Mouse (Mus musculus) heart, postnatal 10 days (tissue): ENCODE measurements around the gene Olfr802. TPM values are rescaled to one million over a fixed set of nuclear protein-coding genes. Genes with fewer than 3 reads are reported as not detected.

ENCODE experiments used
- DNase-seq, 2 experiments: peaks; one replicate each; pipeline ENCODE4 v3.0.0; 2021
- intact Hi-C: fragments of 180-260 bp; cut with DNase I; formaldehyde crosslinking; loops from one replicate; pipeline ENCODE4 v1.15.1; 2025
- microRNA-seq, 2 experiments: library from miRNA; unstranded; fragments of <30 nt; microRNA quantifications; one replicate each; pipeline ENCODE4 v1.2.0; 2022
- total RNA-seq, 2 experiments: library from RNA; stranded (reverse); gene quantifications; 2 replicates each; pipeline ENCODE4 v1.2.3; 2021

The Olfr802 gene
- not detected for total RNA-seq

- intact Hi-C loops: no loop called here
- DNase-seq: no peak
Measured at GRCm38 (mm10) chr10:129688069-129688468, at the start of gene Olfr802. Gene Olfr802 (minus strand): TSS chr10:129688169.

- intact Hi-C loops: no loop called here
- no peak for DNase-seq
Measured at GRCm38 (mm10) chr10:129729275-129729674, 41.3 kb upstream of the Olfr802 start, which contains the start of gene Olfr805. Gene Olfr805 (minus strand): TSS chr10:129729375.

- intact Hi-C loops: no loop called here
- DNase-seq: no peak
Measured at GRCm38 (mm10) chr10:129702910-129703309, 14.9 kb upstream of the Olfr802 start, which contains the start of gene Olfr804. Gene Olfr804 (plus strand): TSS chr10:129703210.

- intact Hi-C loops: no loop called here
- no peak for DNase-seq
Measured at GRCm38 (mm10) chr10:129694186-129694585, 6.2 kb upstream of the Olfr802 start, which contains the start of gene Olfr803. Gene Olfr803 (minus strand): TSS chr10:129694286.

- no peak for DNase-seq
- intact Hi-C loops: no loop called here
Measured at GRCm38 (mm10) chr10:129673765-129674164, 14.2 kb downstream of the Olfr802 start, which contains the start of gene Olfr801. Gene Olfr801 (minus strand): TSS chr10:129673865.

GRCm38 (mm10) chr10:129657394-129657793, 30.6 kb downstream of the Olfr802 start, which contains the start of gene Olfr800:
Gene Olfr800 (plus strand): TSS chr10:129657694.
- intact Hi-C loops: no loop called here
- DNase-seq: no peak

- intact Hi-C loops: no loop called here
Measured at GRCm38 (mm10) chr10:129651763-129652162, 36.2 kb downstream of the Olfr802 start.

GRCm38 (mm10) chr10:129637184-129637583, 50.8 kb downstream of the Olfr802 start, which contains the start of gene Olfr799:
Gene Olfr799 (plus strand): TSS chr10:129637484.
- intact Hi-C loops: no loop called here
- DNase-seq: no peak

More at GRCm38 (mm10) chr10:129651763-129652162, 36.2 kb downstream of the Olfr802 start:
- DNase-seq: no peak

- DNase-seq: no peak
Measured at GRCm38 (mm10) chr10:129627834-129628233, 60.1 kb downstream of the Olfr802 start, which contains the start of gene Olfr798. Gene Olfr798 (minus strand): TSS chr10:129627934.

More at GRCm38 (mm10) chr10:129627834-129628233, 60.1 kb downstream of the Olfr802 start, which contains the start of gene Olfr798:
- intact Hi-C loops: no loop called here

Small RNA genes lying within 50 kb of the gene (microRNA-seq; reads per million reads assigned to microRNA genes)
- 0 reads per million in 2 experiments for gene Gm24485

Other genes with a start within 250 kb of the Olfr802 start
- not detected for gene Olfr787, start 226.3 kb downstream of the Olfr802 start, total RNA-seq
- gene Olfr788, start 217.2 kb downstream of the Olfr802 start, total RNA-seq: not detected
- not detected for gene Olfr789, start 203.4 kb downstream of the Olfr802 start, total RNA-seq
- gene Olfr790, start 189.7 kb downstream of the Olfr802 start, total RNA-seq: not detected
- gene Olfr791, start 166.4 kb downstream of the Olfr802 start, total RNA-seq: not detected
- not detected for gene Olfr792, start 149.0 kb downstream of the Olfr802 start, total RNA-seq
- not detected for gene Olfr794, start 120.5 kb downstream of the Olfr802 start, total RNA-seq
- not detected for gene Olfr796, start 75.6 kb downstream of the Olfr802 start, total RNA-seq
- not detected for gene Olfr798, start 60.2 kb downstream of the Olfr802 start, total RNA-seq
- gene Olfr799, start 50.7 kb downstream of the Olfr802 start, total RNA-seq: not detected
- not detected for gene Olfr800, start 30.5 kb downstream of the Olfr802 start, total RNA-seq
- not detected for gene Olfr801, start 14.3 kb downstream of the Olfr802 start, total RNA-seq
- gene Olfr803, start 6.1 kb upstream of the Olfr802 start, total RNA-seq: not detected
- not detected for gene Olfr804, start 15.0 kb upstream of the Olfr802 start, total RNA-seq
- gene Olfr805, start 41.2 kb upstream of the Olfr802 start, total RNA-seq: not detected
- not detected for gene Olfr806, start 53.8 kb upstream of the Olfr802 start, total RNA-seq
- not detected for gene Olfr807, start 69.6 kb upstream of the Olfr802 start, total RNA-seq
- gene Olfr808, start 77.3 kb upstream of the Olfr802 start, total RNA-seq: not detected
- not detected for gene Olfr809, start 86.5 kb upstream of the Olfr802 start, total RNA-seq
- not detected for gene Olfr810, start 106.7 kb upstream of the Olfr802 start, total RNA-seq
- not detected for gene Olfr811, start 116.2 kb upstream of the Olfr802 start, total RNA-seq
- gene Olfr812, start 157.9 kb upstream of the Olfr802 start, total RNA-seq: not detected
- gene Olfr813, start 167.2 kb upstream of the Olfr802 start, total RNA-seq: not detected
- gene Olfr814, start 191.7 kb upstream of the Olfr802 start, total RNA-seq: not detected
- not detected for gene Olfr815, start 217.7 kb upstream of the Olfr802 start, total RNA-seq
- not detected for gene Olfr816, start 227.4 kb upstream of the Olfr802 start, total RNA-seq